Mouse (Mus musculus) lung, postnatal 14 days (tissue): Measurements from ENCODE around the gene Cadm1.

Source experiments
- DNase-seq: peaks from one replicate; pipeline ENCODE4 v3.0.0; 2021

Gene Cadm1

GRCm38 (mm10) chr9:47674766-47675713 lies 145.1 kb downstream of the Cadm1 start:
- DNase-seq = peak; percentile 29

GRCm38 (mm10) chr9:47686881-47687280 lies 156.9 kb downstream of the Cadm1 start:
- no peak for DNase-seq

GRCm38 (mm10) chr9:47687604-47688003 lies 157.6 kb downstream of the Cadm1 start:
- DNase-seq = no peak

GRCm38 (mm10) chr9:47688297-47688696 lies 158.3 kb downstream of the Cadm1 start:
- peak; percentile 71 for DNase-seq

GRCm38 (mm10) chr9:47692911-47693310 lies 162.9 kb downstream of the Cadm1 start:
- no peak for DNase-seq

- peak; percentile 86 for DNase-seq
These were observed 169.1 kb downstream of the Cadm1 start for GRCm38 (mm10) chr9:47699026-47699425.

- no peak for DNase-seq
These were observed 170.0 kb downstream of the Cadm1 start for GRCm38 (mm10) chr9:47700021-47700420.

- DNase-seq = peak; percentile 29
These were observed 173.3 kb downstream of the Cadm1 start for GRCm38 (mm10) chr9:47703026-47703876.

GRCm38 (mm10) chr9:47706341-47706740 lies 176.4 kb downstream of the Cadm1 start:
- no peak for DNase-seq

GRCm38 (mm10) chr9:47707326-47707725 lies 177.4 kb downstream of the Cadm1 start:
- no peak for DNase-seq

GRCm38 (mm10) chr9:47708299-47708698 lies 178.3 kb downstream of the Cadm1 start:
- DNase-seq = peak; percentile 88

- no peak for DNase-seq
These were observed 181.0 kb downstream of the Cadm1 start for GRCm38 (mm10) chr9:47710946-47711345.

GRCm38 (mm10) chr9:47714541-47714940 lies 184.6 kb downstream of the Cadm1 start:
- no peak for DNase-seq

- DNase-seq = no peak
These were observed 185.4 kb downstream of the Cadm1 start for GRCm38 (mm10) chr9:47715415-47715814.

- no peak for DNase-seq
These were observed 186.9 kb downstream of the Cadm1 start for GRCm38 (mm10) chr9:47716883-47717282.

- DNase-seq = no peak
These were observed 197.6 kb downstream of the Cadm1 start for GRCm38 (mm10) chr9:47727611-47728010.

GRCm38 (mm10) chr9:47728852-47729251 lies 198.9 kb downstream of the Cadm1 start:
- no peak for DNase-seq

GRCm38 (mm10) chr9:47730247-47730646 lies 200.3 kb downstream of the Cadm1 start:
- DNase-seq = no peak

GRCm38 (mm10) chr9:47733780-47734451 lies 203.9 kb downstream of the Cadm1 start:
- DNase-seq = peak; percentile 5

- DNase-seq = no peak
These were observed 204.9 kb downstream of the Cadm1 start for GRCm38 (mm10) chr9:47734905-47735304.

GRCm38 (mm10) chr9:47738799-47739198 lies 208.8 kb downstream of the Cadm1 start:
- no peak for DNase-seq

GRCm38 (mm10) chr9:47739276-47739675 lies 209.3 kb downstream of the Cadm1 start:
- no peak for DNase-seq

GRCm38 (mm10) chr9:47741751-47742150 lies 211.8 kb downstream of the Cadm1 start:
- DNase-seq = no peak
